Mouse (Mus musculus) bone marrow, adult 2 months (tissue): Measurements from ENCODE around the gene Pls1.

ENCODE experiments used
- CTCF ChIP-seq: fragments of 200-500 bp; IDR thresholded peaks from 2 replicates; pipeline ENCODE4 v1.5.1; 2011; ENCODE audit warnings: low read length, control low read depth; ENCODE audit not compliant: control insufficient read depth, insufficient read depth
- POLR2A ChIP-seq: fragments of 200-500 bp; IDR thresholded peaks from 2 replicates; pipeline ENCODE4 v1.6.1; 2011; ENCODE audit warnings: low read depth, mild to moderate bottlenecking, control low read depth, low read length, borderline replicate concordance; ENCODE audit not compliant: control insufficient read depth

DNA sequence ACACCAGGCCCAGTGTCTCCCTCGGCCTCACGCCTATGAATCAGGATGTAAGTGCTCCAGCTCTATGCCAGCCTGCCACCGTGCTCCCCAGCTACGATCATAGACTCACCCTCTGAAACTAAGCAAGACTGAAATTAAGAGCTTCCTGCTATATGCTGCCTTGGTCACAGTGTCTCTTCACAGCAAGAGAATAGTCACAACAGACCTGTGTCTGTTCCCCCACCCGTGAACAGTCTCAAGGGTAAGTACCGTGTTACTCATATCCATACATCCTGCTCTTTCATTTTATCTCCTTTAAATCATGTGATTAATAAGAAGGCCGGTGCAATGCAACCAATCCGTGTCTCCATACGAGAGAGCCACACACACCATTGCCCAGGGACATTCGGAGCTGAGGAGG is 9.4 kb downstream of the Pls1 start:
- TF ChIP-seq CTCF (no peak), POLR2A (no peak)
